Mouse (Mus musculus) E14TG2a.4 (cell line): ENCODE data around the gene Foxm1.

Source experiments
- H3K27me3 ChIP-seq: 2 replicates; pipeline ENCODE4 v1.6.1; 2014; ENCODE audit warnings: low read length, control low read depth; ENCODE audit not compliant: insufficient read depth
- H3K36me3 ChIP-seq: 2 replicates; pipeline ENCODE4 v1.6.1; 2014; ENCODE audit warnings: low read length, control low read depth; ENCODE audit not compliant: insufficient read depth
- H3K4me1 ChIP-seq: replicated peaks from 2 replicates; pipeline ENCODE4 v1.6.1; 2014; ENCODE audit warnings: low read depth, low read length, control low read depth
- H3K4me3 ChIP-seq: replicated peaks from 2 replicates; pipeline ENCODE4 v1.5.1; 2014; ENCODE audit warnings: mild to moderate bottlenecking, low read length
- H3K9me3 ChIP-seq: 2 replicates; pipeline ENCODE4 v1.6.1; 2014; ENCODE audit warnings: low read length, control low read depth
- CTCF ChIP-seq: conservative IDR thresholded peaks from 2 replicates; pipeline ENCODE4 v1.5.1; 2014; ENCODE audit warnings: low read length
- NANOG ChIP-seq: IDR thresholded peaks from 2 replicates; pipeline ENCODE4 v1.6.1; 2014; ENCODE audit warnings: borderline replicate concordance, low read length, mixed read lengths
- POU5F1 ChIP-seq: IDR thresholded peaks from 2 replicates; pipeline ENCODE4 v1.6.1; 2014; ENCODE audit warnings: low read length, borderline replicate concordance

Gene Foxm1

GRCm38 (mm10) chr6:128362381-128363006, at the start of gene Foxm1, which contains the start of gene Rhno1:
Gene Foxm1 (plus strand): TSS chr6:128362967.
Gene Rhno1 (minus strand): TSS chr6:128362911.
- Histone ChIP-seq H3K4me3 (peak within 1 kb of the TSS; percentile 91), H3K4me1 (peaks cover 73% of the 10 kb centered on the region), H3K36me3 (peaks cover 65% of the 10 kb centered on the region), H3K9me3 (no peaks in the 10 kb centered on the region), H3K27me3 (no peaks in the 10 kb centered on the region)
- no peak for TF ChIP-seq POU5F1
- TF ChIP-seq CTCF, result no peak
- TF ChIP-seq NANOG, result no peak

GRCm38 (mm10) chr6:128314796-128315195, 48.0 kb upstream of the Foxm1 start:
- Histone ChIP-seq H3K4me1 (peaks cover 18% of the 10 kb centered on the region), H3K4me3 (no peak overlapping the region)

DNA sequence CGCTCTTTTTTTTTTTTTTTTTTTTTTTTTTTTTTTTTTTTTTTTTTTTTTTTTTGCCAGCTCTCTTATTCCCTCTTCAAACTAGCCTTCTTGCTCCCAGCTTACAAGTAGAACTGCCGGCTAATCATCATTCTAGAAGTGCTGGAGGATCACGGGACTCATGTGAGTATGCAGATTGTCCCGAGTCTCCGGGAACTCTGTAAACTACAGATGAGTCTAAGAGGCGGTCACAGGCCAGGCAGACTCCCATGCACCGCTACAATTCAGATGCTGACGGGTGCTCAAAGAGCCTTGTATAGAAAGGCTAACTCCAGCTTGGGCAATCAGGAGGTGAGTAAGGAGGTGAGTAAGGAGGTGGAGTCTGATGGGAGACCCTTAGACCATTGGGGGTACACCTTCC, 47.2 kb upstream of the Foxm1 start:
- Histone ChIP-seq H3K4me3 (no peak overlapping the region), H3K36me3 (no peaks in the 10 kb centered on the region), H3K4me1 (peaks cover 19% of the 10 kb centered on the region), H3K9me3 (no peaks in the 10 kb centered on the region), H3K27me3 (0 out of 2 replicates have a peak, but pooled peaks cover 5% of the 10 kb centered on the region)
- no peak for TF ChIP-seq CTCF
- TF ChIP-seq POU5F1, result no peak
- TF ChIP-seq NANOG, result no peak

More at GRCm38 (mm10) chr6:128314796-128315195, 48.0 kb upstream of the Foxm1 start:
- TF ChIP-seq NANOG, result no peak
- TF ChIP-seq CTCF, result no peak
- TF ChIP-seq POU5F1, result no peak
- no peaks in the 10 kb centered on the region for H3K9me3 ChIP-seq
- H3K27me3 ChIP-seq, result 0 out of 2 replicates have a peak, but pooled peaks cover 5% of the 10 kb centered on the region
- H3K36me3 ChIP-seq, result no peaks in the 10 kb centered on the region

DNA sequence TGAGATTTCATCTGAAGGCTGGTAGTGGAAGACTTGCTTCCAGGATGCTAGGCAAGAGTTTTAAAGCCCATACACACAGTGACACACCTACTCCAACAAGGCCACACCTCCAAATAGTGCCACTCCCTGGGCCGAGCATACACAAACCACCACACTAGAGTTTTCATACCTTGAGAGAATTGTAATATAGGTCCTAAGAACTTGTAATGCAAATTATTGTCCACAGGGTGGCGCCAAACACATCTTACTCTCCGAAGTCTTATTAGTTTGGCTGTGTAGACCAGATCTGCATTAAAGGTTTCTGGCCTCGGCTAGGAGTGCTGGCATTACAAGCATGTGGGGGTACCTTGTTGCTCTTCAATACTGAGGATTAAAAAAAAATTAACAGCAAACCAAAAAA, 44.5 kb upstream of the Foxm1 start:
- Histone ChIP-seq H3K27me3 (0 out of 2 replicates have a peak, but pooled peaks cover 5% of the 10 kb centered on the region), H3K9me3 (no peaks in the 10 kb centered on the region), H3K4me3 (no peak overlapping the region), H3K36me3 (peaks cover 22% of the 10 kb centered on the region), H3K4me1 (peaks cover 23% of the 10 kb centered on the region)
- TF ChIP-seq POU5F1, result no peak
- TF ChIP-seq CTCF, result peak; percentile 36

DNA sequence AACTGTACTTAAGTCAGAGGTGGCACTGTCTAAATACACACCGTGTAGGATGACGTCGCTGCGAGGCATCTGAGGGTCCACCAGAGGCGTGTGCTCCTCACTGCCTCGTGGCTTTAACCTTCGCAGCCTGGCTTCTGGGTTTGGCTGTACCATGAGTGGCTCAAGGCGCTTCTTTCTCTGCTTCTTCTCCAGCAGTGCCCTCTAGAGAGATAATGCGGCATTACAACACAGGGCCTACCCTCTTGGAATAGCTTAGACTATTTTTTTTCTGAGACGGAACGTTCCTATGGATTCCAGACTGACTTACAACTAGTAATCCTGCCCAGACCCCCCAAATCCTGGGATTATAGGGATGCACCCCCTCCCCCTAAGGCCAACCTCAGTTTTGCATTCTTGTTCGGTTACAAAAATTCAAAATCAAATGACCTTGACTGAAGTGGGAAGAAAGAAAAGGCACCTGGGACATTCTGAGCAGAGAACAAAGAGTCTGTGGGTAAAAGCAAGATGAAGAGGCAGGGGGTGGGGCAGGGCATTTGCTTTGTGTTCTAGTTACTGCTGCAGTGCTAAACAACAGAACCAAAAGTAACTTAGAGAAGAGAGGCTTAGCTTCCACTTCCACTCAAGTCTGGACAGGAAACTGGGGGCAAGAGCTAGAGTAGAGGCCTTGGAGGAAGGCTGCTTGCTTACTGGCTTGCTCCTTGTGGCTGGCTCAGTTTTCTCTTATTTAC, 28.2 kb upstream of the Foxm1 start:
- H3K4me3 ChIP-seq, result peak overlapping the region; percentile 17; the same call in 1 of the 2 replicates

GRCm38 (mm10) chr6:128337467-128337866, 25.3 kb upstream of the Foxm1 start:
- peaks cover 92% of the 10 kb centered on the region for H3K4me1 ChIP-seq
- no peaks in the 10 kb centered on the region for H3K27me3 ChIP-seq
- TF ChIP-seq CTCF (no peak), NANOG (no peak), POU5F1 (no peak)
- peaks cover 26% of the 10 kb centered on the region for H3K36me3 ChIP-seq
- no peak overlapping the region for H3K4me3 ChIP-seq
- no peaks in the 10 kb centered on the region for H3K9me3 ChIP-seq

More for the DNA sequence above, 28.2 kb upstream of the Foxm1 start:
- H3K4me1 ChIP-seq, result peaks cover 70% of the 10 kb centered on the region
- H3K36me3 ChIP-seq, result peaks cover 35% of the 10 kb centered on the region
- no peaks in the 10 kb centered on the region for H3K9me3 ChIP-seq
- TF ChIP-seq NANOG, result no peak
- TF ChIP-seq CTCF, result peak; percentile 94
- no peaks in the 10 kb centered on the region for H3K27me3 ChIP-seq

- Histone ChIP-seq H3K9me3 (no peaks in the 10 kb centered on the region), H3K4me3 (no peak overlapping the region), H3K4me1 (peaks cover 91% of the 10 kb centered on the region), H3K36me3 (peaks cover 20% of the 10 kb centered on the region), H3K27me3 (no peaks in the 10 kb centered on the region)
- TF ChIP-seq POU5F1, result no peak
- no peak for TF ChIP-seq CTCF
- no peak for TF ChIP-seq NANOG
These were observed 23.9 kb upstream of the Foxm1 start for GRCm38 (mm10) chr6:128338876-128339275.

GRCm38 (mm10) chr6:128341956-128342723, 20.6 kb upstream of the Foxm1 start:
- peaks cover 78% of the 10 kb centered on the region for H3K4me1 ChIP-seq
- H3K9me3 ChIP-seq, result no peaks in the 10 kb centered on the region
- TF ChIP-seq CTCF (no peak), NANOG (no peak), POU5F1 (no peak)
- peaks cover 18% of the 10 kb centered on the region for H3K36me3 ChIP-seq
- peak overlapping the region; percentile 23 for H3K4me3 ChIP-seq
- H3K27me3 ChIP-seq, result no peaks in the 10 kb centered on the region

DNA sequence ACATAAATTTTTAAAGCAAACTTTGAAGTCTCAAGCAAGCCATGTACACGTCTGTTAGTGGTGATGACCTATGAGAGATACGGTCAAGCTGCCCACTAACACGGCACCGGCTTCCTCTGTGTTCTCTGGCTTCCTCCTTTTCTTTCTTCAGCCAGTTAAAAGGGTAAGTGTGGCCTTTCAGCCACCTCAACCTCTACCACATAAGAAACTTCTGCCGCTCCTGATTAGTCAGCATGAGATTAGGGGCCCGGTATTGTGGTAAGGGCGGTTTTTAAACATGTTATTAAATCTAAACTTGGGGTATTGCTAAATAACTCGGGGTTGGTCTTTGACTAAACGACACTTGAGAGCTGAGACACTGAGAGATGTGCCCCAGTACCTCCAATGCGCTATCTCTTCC, 17.1 kb upstream of the Foxm1 start:
- H3K4me3 ChIP-seq, result no peak overlapping the region
- no peaks in the 10 kb centered on the region for H3K27me3 ChIP-seq
- TF ChIP-seq POU5F1 (no peak), CTCF (no peak), NANOG (no peak)
- peaks cover 56% of the 10 kb centered on the region for H3K4me1 ChIP-seq
- H3K9me3 ChIP-seq, result no peaks in the 10 kb centered on the region
- H3K36me3 ChIP-seq, result peaks cover 35% of the 10 kb centered on the region
